Mouse (Mus musculus): ENCODE data around the gene Mep1a. TPM values are rescaled to one million over a fixed set of nuclear protein-coding genes. Genes with fewer than 3 reads are reported as not detected.

Mep1a gene
- polyA plus RNA-seq, 1 experiment from 2014 or later, result 0.40 TPM

Other genes starting within 250 kb of the Mep1a start
- 0.04 TPM in 2 replicates for gene Adgrf1, start 232.5 kb downstream of the Mep1a start, polyA plus RNA-seq (2015; fragmentation: Nextera tagmentation; extraction: Ambion mirVana)
- gene Adgrf5, start 142.4 kb downstream of the Mep1a start, polyA plus RNA-seq (2015; fragmentation: Nextera tagmentation; extraction: Ambion mirVana), result 10.9 and 11.2 TPM in 2 replicates
- gene Ankrd66, start 40.8 kb upstream of the Mep1a start, polyA plus RNA-seq (2015; fragmentation: Nextera tagmentation; extraction: Ambion mirVana), result 0.59 and 1.3 TPM in 2 replicates
- gene Pla2g7, start 65.3 kb upstream of the Mep1a start, polyA plus RNA-seq (2015; fragmentation: Nextera tagmentation; extraction: Ambion mirVana), result 12.5 and 14.6 TPM in 2 replicates
- 0.04 and 0.16 TPM in 2 replicates for gene Tdrd6, start 127.5 kb upstream of the Mep1a start, polyA plus RNA-seq (2015; fragmentation: Nextera tagmentation; extraction: Ambion mirVana)
- gene Slc25a27, start 164.4 kb upstream of the Mep1a start, polyA plus RNA-seq (2015; fragmentation: Nextera tagmentation; extraction: Ambion mirVana), result 31.4 and 38.8 TPM in 2 replicates
- gene Cyp39a1, start 164.6 kb upstream of the Mep1a start, polyA plus RNA-seq (2015; fragmentation: Nextera tagmentation; extraction: Ambion mirVana), result 23.5 and 26.2 TPM in 2 replicates

All from embryonic facial prominence, embryonic 15.5 days (tissue).